Comparison of ENCODE assay signal across 10 mouse cellular contexts in genomic region chr17:57070699-57071098, GRCm38 (mm10). TPM values are rescaled to one million over a fixed set of nuclear protein-coding genes. Genes with fewer than 3 reads are reported as not detected.
DNase-seq lines count a peak whose midpoint lies in the region; ATAC-seq lines count a peak whose summit lies in the region.
"Had no signal": no experiment of that assay in that cellular context is flagged by ENCODE, and none has a peak within 500 bp of the region (broad histone marks: within the 10 kb centered on the region; RNA-seq: fewer than 3 reads in every experiment).

No protein-coding gene starts in this region.

- WGBS in forebrain, embryonic 10.5 days, result 4% methylated on average over 11 of the region's 11 CpGs
- 7% methylated on average over 11 of the region's 11 CpGs for WGBS in kidney, embryonic 15.5 days

- H3K4me3 ChIP-seq in forebrain, embryonic 10.5 days, result peak overlapping the region; percentile 43
- H3K4me3 ChIP-seq in kidney, embryonic 15.5 days (replicated peaks), result peak overlapping the region; percentile 26

- DNase-seq in ES-CJ7 (ENCODE audit: low read depth, low spot score), result peak; percentile 93
- peak; percentile 70 for DNase-seq in forebrain, embryonic 10.5 days (ENCODE audit: extremely low spot score, low spot score)
- DNase-seq in lung, postnatal 4 days, result peak; percentile 55 to 62
- DNase-seq in c-Kit-positive CD71-positive TER-119-positive erythroid progenitor cells, embryonic 14.5 days (ENCODE audit: low spot score), result no peak
- DNase-seq in adrenal gland, adult 18-20 months (ENCODE audit: low spot score in 2 of 2), result no peak
- no peak for DNase-seq in adrenal gland, postnatal 4 days (ENCODE audit: low spot score in 2 of 2)
- DNase-seq in Muller cell, postnatal 12 days (ENCODE audit: inconsistent ontology term), result no peak

- H3K9ac ChIP-seq in kidney, embryonic 15.5 days, result no peak overlapping the region

- peak; percentile 80 for ATAC-seq in kidney, embryonic 15.5 days (replicated peaks; ENCODE audit: low FRiP score)
- ATAC-seq: Patski had no signal

- peak overlapping the region; percentile 77 for H3K27ac ChIP-seq in forebrain, embryonic 10.5 days
- no peak overlapping the region for H3K27ac ChIP-seq in kidney, embryonic 15.5 days

- H3K9me3 ChIP-seq in forebrain, embryonic 10.5 days, result no peaks in the 10 kb centered on the region
- no peaks in the 10 kb centered on the region for H3K9me3 ChIP-seq in kidney, embryonic 15.5 days (replicated peaks)

- peaks cover 40% of the 10 kb centered on the region for H3K27me3 ChIP-seq in forebrain, embryonic 10.5 days (ENCODE audit: poor library complexity, severe bottlenecking)
- H3K27me3 ChIP-seq in kidney, embryonic 15.5 days, result no peaks in the 10 kb centered on the region
- H3K27me3 ChIP-seq: Patski had no signal

- no peaks in the 10 kb centered on the region for H3K36me3 ChIP-seq in forebrain, embryonic 10.5 days (replicated peaks)
- H3K36me3 ChIP-seq in kidney, embryonic 15.5 days, result 0 out of 2 replicates have a peak, but pooled peaks cover 4% of the 10 kb centered on the region

- H3K4me2 ChIP-seq in kidney, embryonic 15.5 days, result peak overlapping the region; percentile 51

- H3K4me1 ChIP-seq in forebrain, embryonic 10.5 days, result peaks cover 19% of the 10 kb centered on the region
- 0 out of 2 replicates have a peak, but pooled peaks cover 4% of the 10 kb centered on the region for H3K4me1 ChIP-seq in kidney, embryonic 15.5 days

RNA-seq across cellular contexts. Expression of gene Dennd1c, which starts 7.6 kb away (rescaled TPM):
- 2.7 and 4.1 TPM in 2 replicates for polyA plus RNA-seq in forebrain, embryonic 10.5 days (2016; fragmentation: Nextera tagmentation; extraction: Ambion mirVana)
- polyA plus RNA-seq in kidney, embryonic 15.5 days (2015; fragmentation: Nextera tagmentation; extraction: Ambion mirVana), result 4.7 and 6.0 TPM in 2 replicates
- 1 to 10 TPM; 1.3 to 2.3 TPM for total RNA-seq in adrenal gland, adult 18-20 months (2021)
- total RNA-seq in adrenal gland, postnatal 4 days (2021), result 1 to 10 TPM; 1.6 to 2.6 TPM

RNA-seq across cellular contexts. Expression of gene Slc25a23, which starts 11.0 kb away (rescaled TPM):
- 10.0 and 10.6 TPM in 2 replicates for polyA plus RNA-seq in forebrain, embryonic 10.5 days (2016; fragmentation: Nextera tagmentation; extraction: Ambion mirVana)
- 11.4 and 12.9 TPM in 2 replicates for polyA plus RNA-seq in kidney, embryonic 15.5 days (2015; fragmentation: Nextera tagmentation; extraction: Ambion mirVana)
- total RNA-seq in adrenal gland, adult 18-20 months (2021), result 100 to 1,000 TPM in 1 of 2 experiments, 10 to 100 TPM in 1; 73.2 to 108 TPM
- 10 to 100 TPM; 80.0 to 85.9 TPM for total RNA-seq in adrenal gland, postnatal 4 days (2021)

RNA-seq across cellular contexts. Expression of gene Crb3, which starts 11.8 kb away (rescaled TPM):
- 3.6 and 4.0 TPM in 2 replicates for polyA plus RNA-seq in forebrain, embryonic 10.5 days (2016; fragmentation: Nextera tagmentation; extraction: Ambion mirVana)
- 49.9 and 52.7 TPM in 2 replicates for polyA plus RNA-seq in kidney, embryonic 15.5 days (2015; fragmentation: Nextera tagmentation; extraction: Ambion mirVana)
- total RNA-seq in adrenal gland, adult 18-20 months (2021), result under 1 TPM; 0.36 to 0.67 TPM
- 1 to 10 TPM; 2.6 to 7.3 TPM for total RNA-seq in adrenal gland, postnatal 4 days (2021)
- total RNA-seq: hematopoietic stem cell, adult 5-6 weeks had no signal

RNA-seq across cellular contexts. Expression of gene Tubb4a, which starts 16.9 kb away (rescaled TPM):
- polyA plus RNA-seq in forebrain, embryonic 10.5 days (2016; fragmentation: Nextera tagmentation; extraction: Ambion mirVana), result 36.2 and 40.1 TPM in 2 replicates
- polyA plus RNA-seq in kidney, embryonic 15.5 days (2015; fragmentation: Nextera tagmentation; extraction: Ambion mirVana), result 23.6 and 29.4 TPM in 2 replicates
- total RNA-seq in adrenal gland, adult 18-20 months (2021), result 1 to 10 TPM; 4.0 to 4.3 TPM
- total RNA-seq in adrenal gland, postnatal 4 days (2021), result 10 to 100 TPM; 15.7 to 27.3 TPM

RNA-seq across cellular contexts. Expression of gene Slc25a41, which starts 29.2 kb away (rescaled TPM):
- polyA plus RNA-seq in forebrain, embryonic 10.5 days (2016; fragmentation: Nextera tagmentation; extraction: Ambion mirVana), result not detected in 2 replicates
- polyA plus RNA-seq in kidney, embryonic 15.5 days (2015; fragmentation: Nextera tagmentation; extraction: Ambion mirVana), result 0.26 TPM in 1 of 2 replicates, not detected in the other
- total RNA-seq in adrenal gland, adult 18-20 months (2021), result not detected
- total RNA-seq in adrenal gland, postnatal 4 days (2021), result not detected
- total RNA-seq: hematopoietic stem cell, adult 5-6 weeks had no signal
- polyA plus RNA-seq: Patski had no signal

Comparison
In these comparisons a context has a peak if more than half of its experiments do, and no peak if none do; other contexts are left out.
1. DNase-seq: peak in ES-CJ7 (single experiment), forebrain, embryonic 10.5 days (single experiment) and lung, postnatal 4 days (2 of 2); none in c-Kit-positive CD71-positive TER-119-positive erythroid progenitor cells, embryonic 14.5 days (single experiment), adrenal gland, adult 18-20 months (0 of 2), adrenal gland, postnatal 4 days (0 of 2) and Muller cell, postnatal 12 days (single experiment).